Mouse (Mus musculus) kidney, adult 2 months (tissue): Measurements from ENCODE around the gene Pdzd7.

ENCODE experiments used
- CTCF ChIP-seq: fragments of 200-500 bp; conservative IDR thresholded peaks from 2 replicates; pipeline ENCODE4 v1.5.1; 2011; ENCODE audit warnings: low read depth, mild to moderate bottlenecking, control low read depth, low read length, moderate library complexity, mixed read lengths; ENCODE audit not compliant: insufficient read depth, insufficient read length
- POLR2A ChIP-seq: fragments of 200-500 bp; IDR thresholded peaks from one replicate; pipeline ENCODE4 v1.6.1; 2011; ENCODE audit warnings: low read depth, low read length, control low read depth

GRCm38 (mm10) chr19:45049523-45049922 lies 4.0 kb upstream of the Pdzd7 start:
- no peak for TF ChIP-seq CTCF
- no peak for TF ChIP-seq POLR2A
